Mouse (Mus musculus) urinary bladder, adult 18-20 months (tissue): ENCODE measurements around the gene Epx.
A peak's percentile ranks its signal among the peaks of the same experiment; 100 is the strongest.
"Not testable (repeated sequence)": the region's sequence is repeated elsewhere in the genome, so short reads cannot be mapped to it uniquely, and the experiment has no call there.

Experiments
- DNase-seq, 2 experiments: peaks; one replicate each; pipeline ENCODE4 v3.0.0; 2022; ENCODE audit warnings: low spot score in 2 of 2, mixed read lengths in 2 of 2

Epx gene

GRCm38 (mm10) chr11:87875436-87875835 lies at the start of gene Epx:
Gene Epx (minus strand): TSS chr11:87875536.
- no peak for DNase-seq

DNA sequence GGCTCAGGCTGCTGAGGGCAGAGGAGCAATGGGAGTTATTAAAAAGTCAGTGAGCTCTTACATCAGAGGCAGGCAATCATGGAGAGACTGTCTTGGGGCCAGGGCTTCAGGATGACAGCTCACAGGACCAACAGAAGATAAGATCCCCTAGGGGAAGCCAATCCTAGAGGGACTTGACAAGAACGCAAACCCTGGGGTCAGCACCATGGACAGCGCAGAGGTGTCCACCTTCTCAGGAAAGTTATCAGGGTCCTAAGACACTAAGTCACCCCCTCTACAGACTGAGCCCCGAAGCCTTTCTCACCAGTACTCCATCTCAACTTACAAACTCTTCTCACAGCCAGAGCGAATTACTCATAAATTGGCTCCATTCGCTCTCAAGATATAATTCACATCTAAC lies 45.6 kb upstream of the Epx start, which contains the start of gene Olfr464:
Gene Olfr464 (minus strand): TSS at position 2 of the 400 bp plus-strand sequence.
- no peak for DNase-seq

DNA sequence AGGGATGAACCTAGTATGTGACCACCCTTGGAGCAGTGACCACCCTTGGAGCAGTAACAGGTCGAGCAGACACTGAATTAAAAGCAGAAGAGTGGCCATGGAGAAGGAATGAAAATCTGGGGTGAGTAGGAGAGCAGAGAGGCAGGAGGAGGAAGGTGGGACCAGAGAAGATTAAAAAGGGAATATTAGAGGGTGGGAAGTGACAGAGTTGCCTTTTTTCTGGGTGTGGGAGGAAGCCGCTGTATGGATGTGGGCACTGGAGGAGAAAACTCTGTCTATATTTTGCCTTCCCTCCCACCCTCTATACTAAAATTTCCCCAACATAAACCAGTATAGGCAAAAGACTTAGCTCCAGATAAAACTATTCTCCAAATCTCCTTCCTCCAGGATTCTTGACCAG lies 45.0 kb upstream of the Epx start:
- no peak for DNase-seq

DNA sequence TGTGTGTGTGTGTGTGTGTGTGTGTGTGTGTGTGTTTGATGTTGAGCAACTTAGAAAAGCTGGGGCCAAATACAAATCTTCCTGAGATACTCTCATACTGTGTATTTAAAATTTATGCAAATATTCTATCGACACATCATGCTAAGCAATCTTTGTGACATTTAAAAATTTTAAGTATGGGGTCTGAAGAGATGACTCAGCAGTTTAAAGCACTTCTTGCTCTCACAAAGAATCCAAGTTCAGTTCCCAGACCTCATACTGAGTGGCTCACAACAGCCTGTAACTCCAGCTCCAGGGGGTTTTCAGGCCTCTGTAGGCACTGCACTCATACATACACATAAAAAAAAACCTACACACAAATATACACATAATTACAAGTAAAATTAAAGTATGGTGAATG lies 40.7 kb upstream of the Epx start:
- DNase-seq, result no peak

- DNase-seq, result no peak
Observed at GRCm38 (mm10) chr11:87904331-87904730, 29.0 kb upstream of the Epx start.

DNA sequence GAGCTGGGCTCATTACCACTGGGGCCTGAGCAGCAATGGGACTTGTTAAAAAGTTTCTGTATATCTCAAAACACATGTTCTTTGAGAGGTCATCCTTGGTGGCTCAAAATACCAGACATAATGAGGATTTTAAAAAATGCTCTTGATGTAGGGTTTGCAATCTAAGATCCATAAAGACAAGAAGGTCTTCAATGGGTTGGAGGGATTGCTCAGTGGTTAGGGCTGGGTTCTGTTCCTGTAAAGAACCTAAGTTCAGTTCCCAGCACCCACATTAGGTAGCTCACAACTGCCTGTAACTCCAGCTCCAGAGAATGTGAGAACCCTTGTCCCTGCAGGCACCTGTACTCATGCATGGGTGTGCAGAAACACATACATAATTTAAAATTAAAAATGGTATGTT lies 22.0 kb upstream of the Epx start, which contains the start of gene Olfr463:
Gene Olfr463 (minus strand): TSS at position 101 of the 400 bp plus-strand sequence.
- no peak for DNase-seq

DNA sequence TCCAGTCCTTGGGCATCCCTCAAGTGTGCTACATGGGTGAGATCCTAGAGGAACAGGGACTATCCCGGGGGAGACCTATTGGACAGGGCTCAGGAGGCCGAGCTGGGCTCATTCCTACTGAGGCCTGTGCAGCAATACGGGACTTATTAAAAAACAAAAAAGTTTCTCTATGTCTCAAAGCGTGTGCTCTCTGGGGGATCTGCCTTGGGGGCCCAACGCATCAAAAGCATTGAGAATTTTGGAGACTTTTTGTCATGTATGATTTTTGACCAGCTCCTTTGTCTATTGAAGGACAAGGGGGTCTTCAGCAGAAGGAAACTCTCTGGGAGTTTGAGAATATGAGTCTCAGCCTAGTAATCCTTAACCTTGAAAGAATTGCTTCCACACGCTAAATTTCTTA lies 16.8 kb upstream of the Epx start, which contains the start of gene Olfr462:
Gene Olfr462 (minus strand): TSS at position 101 of the 400 bp plus-strand sequence.
- no peak for DNase-seq

GRCm38 (mm10) chr11:87884856-87885255 lies 9.5 kb upstream of the Epx start:
- DNase-seq, result no peak

- no peak for DNase-seq
Observed at GRCm38 (mm10) chr11:87883493-87883892, 8.2 kb upstream of the Epx start.

DNA sequence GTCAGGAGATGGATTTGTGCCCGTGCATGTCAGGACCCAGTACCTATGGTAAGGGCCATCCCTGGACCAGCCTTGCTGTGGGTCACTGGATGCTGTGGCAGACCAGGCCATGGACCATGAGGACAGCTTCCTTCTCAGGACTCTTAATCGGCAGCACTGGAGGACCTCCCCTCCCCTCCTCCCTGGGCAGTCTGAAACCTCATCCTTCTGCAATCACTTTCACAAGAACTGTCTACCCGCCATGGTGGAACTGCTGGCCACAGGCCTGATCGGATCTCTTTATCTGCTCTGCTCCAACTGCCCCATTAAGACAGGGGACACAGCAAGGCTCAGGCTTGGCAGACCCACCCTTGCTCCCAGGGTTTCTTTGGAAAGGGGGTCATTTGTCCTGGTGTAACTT lies 6.4 kb upstream of the Epx start:
- no peak for DNase-seq

DNA sequence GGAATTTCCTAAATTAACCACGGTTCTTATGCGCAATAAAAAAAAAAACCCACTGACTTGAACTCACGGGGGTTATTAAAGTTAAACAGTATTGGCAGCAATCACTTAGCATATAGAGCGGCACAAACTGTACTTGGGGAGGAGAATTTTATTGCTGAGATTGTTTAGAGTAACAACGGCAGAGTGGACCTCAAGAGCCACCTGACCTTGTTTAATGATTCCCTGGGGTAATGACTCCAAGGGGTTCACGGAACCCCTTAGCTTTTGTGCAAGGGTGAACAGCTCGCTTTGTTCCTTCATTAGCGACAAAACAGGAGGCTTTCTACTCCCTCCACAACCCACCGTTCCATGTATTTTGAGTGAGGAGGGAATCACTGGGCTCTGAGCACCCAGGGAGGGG lies 4.5 kb upstream of the Epx start:
- DNase-seq, result no peak

- DNase-seq, result no peak
Observed at GRCm38 (mm10) chr11:87871766-87872165, 3.6 kb downstream of the Epx start.

DNA sequence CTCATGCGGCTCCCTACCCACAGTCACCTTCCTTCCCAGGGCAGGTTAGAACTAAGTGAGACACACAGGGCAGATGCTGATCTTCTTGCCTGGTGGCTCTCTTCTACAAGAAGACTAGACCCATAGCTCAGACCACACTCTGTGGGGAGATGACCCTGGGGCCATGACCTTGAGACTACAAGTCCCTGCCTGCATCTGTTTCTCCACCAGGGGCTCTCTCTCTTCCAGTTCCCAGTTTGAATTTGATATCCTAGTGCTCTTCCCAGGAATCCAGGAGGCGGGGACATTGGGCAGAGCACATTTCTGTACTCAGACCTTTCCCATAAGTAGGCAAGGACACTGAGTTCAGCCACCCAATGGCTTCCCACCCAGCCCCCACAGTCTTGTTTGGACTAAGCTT lies 5.2 kb downstream of the Epx start:
- DNase-seq, result no peak

- DNase-seq, result not testable (repeated sequence)
Observed at GRCm38 (mm10) chr11:87866891-87867290, 8.4 kb downstream of the Epx start.

DNA sequence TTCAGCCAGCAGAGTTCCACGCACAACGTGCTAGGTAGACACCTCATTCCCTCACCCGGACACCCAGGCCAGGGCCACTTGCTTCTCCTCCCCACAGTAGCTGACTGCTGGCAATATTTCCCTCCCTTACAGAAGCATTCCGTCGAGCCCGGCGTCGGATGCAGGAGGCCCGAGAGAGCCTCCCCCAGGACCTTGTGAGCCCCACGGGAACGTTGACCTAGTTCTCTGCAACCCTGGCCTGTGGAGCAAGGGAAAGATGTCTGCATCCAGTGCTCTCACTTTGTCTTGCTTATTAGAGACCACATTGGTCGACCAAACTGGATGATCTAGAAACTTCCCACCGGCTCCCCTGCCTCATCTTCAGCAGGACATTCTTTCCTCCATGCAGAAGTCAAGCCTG lies 12.5 kb downstream of the Epx start:
- DNase-seq, result no peak

- no peak for DNase-seq
Observed at GRCm38 (mm10) chr11:87860426-87860825, 14.9 kb downstream of the Epx start.

- DNase-seq, result no peak
Observed at GRCm38 (mm10) chr11:87859273-87859672, 16.1 kb downstream of the Epx start.

- no peak for DNase-seq
Observed at GRCm38 (mm10) chr11:87854550-87854949, 20.8 kb downstream of the Epx start.

- DNase-seq, result peak in 1 of 2 experiments; percentile 4
Observed at GRCm38 (mm10) chr11:87853597-87853954, 21.8 kb downstream of the Epx start.

- peak; percentile 84 to 92 for DNase-seq
Observed at GRCm38 (mm10) chr11:87852690-87853596, 22.4 kb downstream of the Epx start, which contains the start of gene Mks1. Gene Mks1 (plus strand): TSS chr11:87853215.

DNA sequence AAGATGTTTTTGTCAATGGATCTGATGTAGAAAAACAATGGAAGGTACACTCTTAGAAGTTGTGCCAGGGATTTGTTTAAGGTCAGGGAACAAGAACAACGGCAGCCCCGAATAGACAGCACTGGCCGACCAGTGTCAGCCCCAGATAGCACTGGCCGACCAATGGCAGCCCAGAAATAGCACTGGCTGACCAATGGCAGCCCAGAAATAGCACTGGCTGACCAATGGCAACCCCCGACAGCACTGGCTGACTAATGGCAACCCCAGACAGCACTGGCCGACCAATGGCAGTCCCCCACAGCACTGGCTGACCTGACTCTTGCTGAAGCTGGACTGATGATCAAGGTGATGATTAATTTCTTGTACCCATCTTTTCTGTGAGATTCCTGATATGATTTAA lies 27.5 kb downstream of the Epx start:
- no peak for DNase-seq

- no peak for DNase-seq
Observed at GRCm38 (mm10) chr11:87846968-87847600, 28.3 kb downstream of the Epx start.

DNA sequence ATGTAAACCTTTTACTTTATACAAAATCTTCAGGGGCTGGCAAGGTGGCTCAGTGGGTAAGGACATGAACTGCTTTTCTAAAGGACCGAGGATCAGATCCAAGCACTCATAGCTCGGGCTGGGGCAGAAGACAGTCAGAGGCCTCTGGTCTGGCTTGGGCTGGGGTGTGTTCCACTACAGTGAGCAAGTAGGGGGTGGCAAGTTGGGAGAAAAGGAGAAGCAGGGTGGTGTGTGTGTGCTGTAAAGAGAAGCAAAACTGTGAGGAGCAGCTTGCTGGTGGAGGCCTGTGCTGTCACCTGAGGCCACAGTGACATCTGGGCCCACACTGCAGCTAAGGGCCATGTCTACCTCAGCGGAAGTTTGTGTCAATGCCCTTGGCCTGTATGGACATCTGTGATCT lies 33.9 kb downstream of the Epx start:
- DNase-seq, result no peak
